Mouse (Mus musculus) fat pad, adult 2 months (tissue): ENCODE measurements around the gene Nqo1.

Experiments used
- DNase-seq: peaks from one replicate; pipeline ENCODE4 v3.0.0-alpha.2; 2011; ENCODE audit warnings: low read depth, low spot score; ENCODE audit errors: extremely low read depth

The Nqo1 gene

DNA sequence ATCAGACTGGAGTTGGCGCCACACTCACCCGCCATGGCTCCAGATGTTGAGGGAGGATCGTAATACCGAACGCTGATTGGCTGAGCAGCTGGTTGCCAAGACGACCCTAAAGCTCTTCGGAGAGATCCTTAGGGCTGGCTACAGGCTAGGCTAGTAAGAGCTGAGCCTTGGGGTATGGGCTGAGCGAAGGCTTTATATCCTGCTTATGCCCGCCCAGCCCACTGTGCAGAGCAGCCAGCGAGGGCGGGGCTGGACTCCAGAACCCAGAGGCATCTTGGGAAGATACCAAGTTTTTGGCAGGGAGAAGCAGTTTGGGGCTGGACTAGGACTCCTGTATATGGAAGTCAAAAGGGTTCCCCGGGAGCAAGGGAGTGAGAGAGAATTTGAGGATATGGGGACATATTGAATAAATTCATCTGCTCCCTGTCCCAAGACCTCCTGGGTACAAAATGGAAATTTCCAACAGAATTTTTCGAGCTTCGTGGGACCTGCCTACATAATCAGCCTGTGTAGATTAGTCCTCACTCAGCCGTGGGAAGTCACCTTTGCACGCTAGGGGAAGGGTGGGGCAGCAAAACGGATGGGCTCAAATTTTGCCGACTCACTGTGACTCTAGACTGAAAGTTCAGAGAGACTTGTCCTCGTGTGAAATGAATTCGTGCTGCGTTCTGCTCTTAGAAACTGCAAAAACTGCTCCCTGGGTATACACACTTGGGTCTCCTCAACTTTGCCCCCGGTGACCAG lies at the start of gene Nqo1:
Gene Nqo1 (minus strand): TSS at position 169 of the 744 bp plus-strand sequence.
- no peak for DNase-seq

DNA sequence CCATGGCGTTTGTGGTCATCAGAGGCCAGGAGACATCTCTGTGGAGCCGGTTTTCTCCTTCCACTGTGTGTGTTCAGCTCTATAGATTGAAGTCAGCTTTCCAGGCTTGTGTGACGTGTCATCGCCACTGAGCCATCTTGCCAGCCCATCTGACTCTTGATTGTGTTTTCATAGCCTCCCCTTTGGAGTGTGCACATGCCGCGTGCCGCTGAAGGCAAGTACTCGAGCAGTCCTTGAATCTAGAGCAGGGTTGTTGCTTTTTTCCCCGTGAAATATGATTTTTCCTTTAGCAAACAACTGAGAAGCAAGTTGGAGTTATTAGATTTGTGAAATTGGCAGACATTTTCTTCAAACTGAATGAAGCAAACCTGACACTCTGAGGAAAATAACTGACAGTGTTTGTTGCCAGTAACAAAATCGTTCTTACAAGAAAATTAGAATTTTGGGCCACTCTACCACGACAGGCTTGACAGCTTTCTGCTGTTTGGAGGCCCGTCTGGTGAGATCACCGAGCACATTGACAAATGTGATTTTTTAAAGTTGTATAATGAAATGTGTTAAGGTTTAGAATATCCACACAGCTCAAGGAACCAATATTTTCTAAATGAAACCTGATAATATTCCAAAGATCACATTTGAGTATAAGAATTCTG lies 48.5 kb upstream of the Nqo1 start:
- no peak for DNase-seq

DNA sequence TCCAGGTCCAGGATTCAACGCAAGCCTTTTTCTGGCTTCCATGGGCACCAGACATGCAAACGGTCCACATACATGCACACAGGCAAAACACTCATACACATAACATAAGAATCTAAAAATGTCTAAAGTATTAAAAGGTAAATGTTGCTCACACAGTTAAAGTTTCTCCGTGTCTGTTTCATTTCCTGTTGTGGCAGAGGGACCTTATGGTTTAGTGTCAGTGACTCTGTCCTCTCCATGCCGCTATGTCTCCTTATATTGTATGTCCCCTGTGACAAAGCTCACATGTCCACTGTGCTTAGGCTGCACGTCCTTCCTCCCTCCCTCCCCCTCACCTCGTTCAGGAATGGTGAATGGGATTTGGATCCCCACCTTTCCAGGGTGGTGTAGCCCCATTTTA lies 46.6 kb upstream of the Nqo1 start:
- no peak for DNase-seq

DNA sequence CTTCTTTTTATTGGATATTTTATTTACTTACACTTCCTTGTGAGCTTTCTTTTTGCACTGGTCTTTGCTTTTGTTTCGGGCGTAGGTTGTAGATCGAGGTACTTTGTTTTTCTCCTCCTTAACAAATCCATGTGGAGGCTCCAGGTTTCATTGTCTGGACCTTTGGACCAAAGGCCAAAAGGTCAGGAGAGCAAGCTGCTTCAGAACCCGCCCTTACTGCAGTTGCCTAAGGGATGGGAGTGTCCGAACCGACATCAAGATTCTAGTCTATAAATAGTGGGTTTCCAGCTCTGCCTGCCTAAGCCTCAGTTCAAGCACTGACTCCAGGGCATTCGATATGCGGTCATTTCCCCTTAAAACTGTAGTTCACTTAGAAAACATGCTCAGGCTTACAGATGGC lies 46.1 kb upstream of the Nqo1 start:
- no peak for DNase-seq

DNA sequence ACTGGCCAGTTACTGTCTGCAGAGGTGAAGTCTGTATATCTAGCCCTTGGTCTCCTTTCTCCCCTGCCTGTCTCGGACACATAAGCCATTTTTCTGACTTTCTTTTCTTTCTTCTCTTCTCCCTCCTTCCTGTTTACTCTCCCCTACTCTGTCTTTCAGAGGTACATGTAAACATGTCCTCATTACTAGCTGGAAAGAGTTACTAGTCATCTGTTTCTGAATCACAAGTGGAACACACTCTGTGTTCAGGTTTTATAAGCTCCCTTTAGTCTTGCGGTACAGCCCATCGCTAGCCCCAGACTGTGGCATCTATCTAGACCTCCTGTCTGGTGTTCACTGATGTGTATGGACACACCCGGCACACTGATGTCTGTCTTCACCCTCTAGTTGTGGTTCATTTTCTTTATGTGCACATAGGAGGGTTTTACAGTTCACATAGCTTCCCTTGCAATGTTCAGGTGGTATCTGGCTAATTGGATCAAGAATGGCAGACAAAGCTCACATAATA lies 45.4 kb upstream of the Nqo1 start:
- no peak for DNase-seq

DNA sequence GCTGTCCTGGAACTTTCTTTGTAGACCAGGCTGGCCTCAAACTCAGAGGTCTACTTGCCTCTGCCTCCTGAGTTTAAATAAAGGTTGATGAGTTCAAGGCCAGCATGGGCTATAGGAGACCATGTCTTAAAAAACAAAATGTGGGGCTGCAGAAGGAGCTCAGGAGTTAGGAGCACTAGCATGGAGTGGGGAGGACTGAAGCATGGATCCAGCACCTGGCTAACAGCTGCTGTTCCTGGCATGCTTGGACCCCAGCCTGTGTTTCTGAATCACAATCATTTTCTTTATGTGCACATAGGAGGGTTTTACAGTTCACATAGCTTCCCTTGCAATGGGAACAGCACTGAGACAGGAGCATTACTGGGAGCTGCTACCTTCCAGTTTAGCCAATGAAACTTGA lies 44.7 kb upstream of the Nqo1 start:
- DNase-seq, result no peak

DNA sequence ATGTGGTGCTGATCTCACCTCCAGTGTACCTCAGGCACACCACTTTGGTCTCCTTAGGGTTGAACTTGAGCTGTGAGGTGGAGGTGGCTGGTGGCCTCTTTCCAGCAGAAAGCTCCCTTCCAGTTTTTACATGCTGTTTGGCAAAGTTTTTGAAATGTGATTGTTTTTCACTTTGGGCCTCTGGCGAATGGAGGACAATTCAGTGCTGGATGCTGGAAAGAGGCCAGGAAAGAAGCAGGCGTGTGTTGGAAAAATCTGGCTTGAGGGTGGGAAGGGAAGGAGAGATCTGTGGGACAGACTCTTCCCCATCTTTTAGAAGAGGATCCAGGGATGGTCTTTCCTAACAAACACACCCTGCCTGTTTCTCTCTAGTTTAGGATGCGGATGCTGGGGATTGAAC lies 41.6 kb upstream of the Nqo1 start:
- no peak for DNase-seq

DNA sequence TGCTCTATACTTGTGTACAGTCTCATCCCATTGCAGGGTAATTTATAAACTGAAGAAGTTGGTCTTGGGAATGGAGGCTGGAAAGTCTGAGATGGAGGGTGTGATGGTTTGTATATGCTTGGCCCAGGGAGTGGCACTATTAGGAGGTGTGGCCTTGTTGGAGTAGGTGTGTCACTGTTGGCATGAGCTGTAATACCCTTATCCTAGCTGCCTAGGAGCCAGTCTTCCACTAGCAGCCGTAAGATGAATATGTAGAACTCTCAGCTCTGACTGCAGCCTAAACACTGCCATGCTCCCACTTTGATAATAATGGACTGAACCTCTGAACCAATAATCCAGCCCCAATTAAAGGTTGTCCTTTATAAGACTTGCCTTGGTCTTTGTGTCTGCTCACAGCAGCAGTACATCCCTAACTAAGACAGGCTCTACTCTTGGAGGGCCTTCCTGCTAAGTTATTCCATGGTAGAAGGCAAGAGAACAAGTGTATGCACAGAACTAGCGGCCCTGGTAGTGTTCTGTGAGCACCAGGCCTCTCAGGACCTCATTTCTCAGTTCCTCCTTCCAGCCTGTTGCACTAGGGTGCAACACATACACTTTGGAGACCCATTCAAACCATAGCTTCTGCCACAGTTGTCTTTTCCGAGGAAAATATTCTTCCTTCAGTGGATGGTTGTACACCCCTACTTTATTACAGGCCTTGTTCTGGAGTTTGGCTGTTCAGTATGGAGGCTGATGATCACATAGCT lies 37.0 kb upstream of the Nqo1 start:
- DNase-seq, result no peak

DNA sequence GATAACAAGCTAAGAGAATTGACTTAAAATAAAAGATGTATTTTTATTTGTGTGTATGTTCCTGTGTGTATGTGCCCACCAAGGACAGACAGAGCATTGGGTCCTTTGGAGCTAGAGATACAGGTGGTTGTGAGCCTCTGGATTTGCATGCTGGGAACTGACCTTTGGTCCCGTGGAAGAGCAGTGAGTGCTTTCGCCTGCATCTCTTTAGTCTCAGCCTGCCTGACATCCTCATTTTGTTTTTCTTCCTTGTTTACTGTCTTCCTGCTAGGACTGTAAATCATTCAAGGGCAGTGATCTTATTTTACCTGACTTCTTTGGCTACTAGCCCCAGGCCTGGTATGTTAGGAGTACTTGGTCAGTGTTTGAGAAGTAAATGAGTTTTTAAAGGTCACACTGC lies 34.7 kb upstream of the Nqo1 start:
- no peak for DNase-seq

DNA sequence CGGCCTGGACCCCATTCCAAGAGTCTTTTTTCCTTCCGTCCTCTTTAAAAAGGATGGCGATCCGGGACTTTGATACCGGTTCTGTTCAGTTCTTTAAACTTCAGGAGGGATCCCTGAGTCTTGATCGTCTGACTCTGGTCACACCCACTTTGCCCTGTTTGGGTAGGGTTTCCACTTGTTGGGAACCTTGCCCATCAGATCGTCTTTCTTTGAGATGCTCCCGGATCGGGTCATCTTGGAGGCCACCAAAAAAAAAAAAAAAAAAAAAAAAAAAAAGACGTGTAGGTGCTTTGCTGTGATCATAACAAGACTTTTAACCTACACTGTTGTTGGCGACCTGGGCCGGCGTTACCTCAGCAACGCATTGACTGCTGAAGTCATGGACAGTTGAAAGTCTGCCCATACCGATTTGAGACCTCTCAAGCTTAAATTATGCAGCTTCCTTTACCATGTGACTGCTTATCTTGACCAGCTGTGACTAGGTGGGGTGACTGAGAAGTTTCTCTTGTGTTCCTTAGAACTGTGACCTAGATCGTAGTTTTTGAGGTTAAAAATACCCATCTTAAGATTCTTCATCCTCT lies 33.9 kb upstream of the Nqo1 start:
- DNase-seq, result no peak

DNA sequence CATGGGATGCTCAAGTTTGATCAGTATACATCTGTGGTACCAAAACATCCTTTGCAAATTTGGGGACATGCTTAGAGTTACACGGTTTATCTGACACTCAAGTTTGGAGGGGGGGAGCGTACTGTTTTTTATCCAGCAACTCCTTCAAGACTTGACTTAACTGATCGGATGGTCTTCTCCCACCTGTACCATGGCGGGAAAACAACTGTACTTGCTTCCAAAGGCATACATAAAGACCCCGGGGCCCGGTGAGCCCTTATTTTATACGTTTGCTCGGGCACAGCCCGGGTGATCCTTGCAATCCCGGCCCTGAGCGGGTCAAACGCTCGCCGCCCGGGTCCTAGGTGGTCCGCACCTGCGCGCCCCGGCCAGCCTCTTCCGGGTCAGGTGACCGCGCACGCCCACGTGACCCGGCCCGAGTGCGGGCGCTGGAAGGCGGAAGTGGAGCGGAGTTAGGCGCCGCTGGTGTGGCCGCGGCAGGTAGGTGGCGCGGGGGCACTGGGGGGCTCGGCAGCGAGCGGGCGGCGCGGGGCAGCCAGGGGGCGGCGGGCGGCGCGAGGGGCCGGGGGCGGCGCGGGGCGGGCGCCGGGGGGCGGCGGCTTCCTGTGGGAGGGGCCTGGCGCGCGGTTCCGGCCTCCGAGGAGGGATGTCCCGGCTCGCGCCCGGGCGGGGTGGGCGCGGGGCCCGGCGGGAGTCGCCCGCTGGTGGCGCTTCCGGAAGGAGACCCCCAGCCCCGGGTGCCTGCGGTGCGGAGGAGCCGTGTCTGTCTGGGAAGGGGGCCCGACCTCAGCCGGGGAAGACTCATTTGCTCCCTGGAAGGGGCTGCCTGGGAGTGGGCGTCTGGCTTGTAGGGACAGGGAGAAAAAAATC lies 33.2 kb upstream of the Nqo1 start, which contains the start of gene Wwp2:
Gene Wwp2 (plus strand): TSS at position 404 of the 870 bp plus-strand sequence.
- no peak for DNase-seq

DNA sequence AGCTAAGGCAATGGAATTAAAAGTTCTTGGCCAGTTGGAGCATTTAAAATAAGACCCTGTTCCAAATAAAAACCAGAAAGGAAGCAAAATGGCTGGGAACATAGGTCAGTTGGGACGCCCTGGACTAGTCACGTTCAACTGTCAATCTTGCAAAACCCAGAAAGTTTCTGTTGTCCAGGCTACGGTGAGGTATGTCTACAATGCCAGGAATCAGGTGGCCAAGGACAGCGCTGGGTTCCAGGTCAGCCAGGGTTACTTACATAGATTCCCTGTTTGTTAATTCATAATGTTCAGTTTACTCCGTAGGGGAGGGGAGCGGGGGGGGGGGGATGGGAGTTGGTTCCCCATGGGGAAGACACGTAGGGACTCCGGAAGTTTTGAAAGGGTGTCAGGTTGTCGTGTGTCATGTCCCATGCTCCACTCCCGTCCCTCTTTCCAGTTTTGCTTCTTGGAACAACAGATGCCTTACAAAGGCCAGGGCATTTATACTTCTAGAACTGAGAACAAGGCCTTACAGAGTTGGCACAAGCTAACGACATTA lies 32.5 kb upstream of the Nqo1 start:
- no peak for DNase-seq

DNA sequence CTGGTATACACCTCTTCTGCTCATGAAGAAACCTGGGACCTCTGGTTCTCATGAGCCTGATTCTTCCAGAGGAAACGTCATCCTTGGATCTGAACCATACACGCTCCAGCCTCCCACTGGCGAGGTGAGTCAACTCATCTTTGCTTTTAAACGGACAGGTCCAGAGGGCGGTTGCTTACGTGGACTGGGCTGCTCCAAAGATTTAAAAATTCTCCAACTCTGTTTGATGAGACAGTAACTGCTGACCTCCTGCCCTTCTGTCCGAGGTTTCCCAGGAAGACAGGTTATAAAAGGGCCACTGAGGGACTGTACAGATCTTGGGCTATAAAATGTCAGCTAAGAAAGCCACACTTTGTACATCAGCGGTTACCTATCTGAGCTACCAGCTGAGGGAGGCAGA lies 27.8 kb upstream of the Nqo1 start:
- DNase-seq, result no peak

DNA sequence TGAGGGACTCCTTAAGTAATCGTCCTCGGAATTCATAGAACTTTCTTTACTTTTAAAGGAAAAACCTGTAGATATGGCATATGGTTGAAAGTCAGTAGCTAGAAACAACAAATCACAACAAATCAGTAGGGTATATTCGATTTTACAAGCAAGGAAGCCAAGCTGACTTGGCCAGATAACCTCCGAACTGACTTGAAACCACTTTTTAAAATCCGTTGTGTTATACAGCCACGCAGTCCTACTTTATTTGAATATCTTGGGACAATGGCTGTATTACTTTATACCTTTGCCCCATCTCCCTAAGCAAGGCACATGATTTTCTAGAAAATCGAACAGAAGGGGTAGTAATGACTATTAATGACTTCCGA lies 22.2 kb upstream of the Nqo1 start:
- DNase-seq, result no peak

DNA sequence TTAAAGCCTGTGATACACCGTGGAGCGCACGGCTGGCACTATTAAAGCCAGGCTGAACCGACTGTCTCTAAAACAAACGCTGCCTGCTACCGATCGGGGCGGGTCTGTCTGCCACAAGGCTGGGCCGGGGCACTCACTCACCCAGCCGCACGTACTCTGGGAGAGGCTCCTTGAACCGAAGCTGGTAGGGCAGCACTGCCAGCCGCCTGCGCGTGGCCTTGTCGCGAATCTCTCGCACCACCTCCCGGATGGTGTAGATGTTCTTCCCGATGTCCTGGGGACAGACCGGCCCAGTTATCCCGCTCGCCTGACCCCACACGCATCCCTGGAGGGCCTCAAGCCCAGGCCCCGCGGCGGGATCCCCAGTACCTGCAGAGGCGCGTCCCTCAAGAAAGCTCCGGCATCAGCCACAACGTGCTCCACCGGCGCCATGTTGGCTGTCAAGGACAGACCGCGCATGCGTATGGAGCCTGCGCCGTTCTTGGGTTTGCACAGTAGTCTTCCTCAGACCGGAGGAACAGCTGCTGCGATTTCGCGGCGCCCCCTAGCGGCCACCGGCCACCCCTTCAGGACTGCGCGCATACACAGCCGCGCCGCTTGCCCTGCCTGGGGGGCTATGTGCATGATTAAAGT lies 21.7 kb upstream of the Nqo1 start, which contains the start of gene Nob1:
Gene Nob1 (minus strand): TSS at position 455 of the 633 bp plus-strand sequence.
- no peak for DNase-seq

DNA sequence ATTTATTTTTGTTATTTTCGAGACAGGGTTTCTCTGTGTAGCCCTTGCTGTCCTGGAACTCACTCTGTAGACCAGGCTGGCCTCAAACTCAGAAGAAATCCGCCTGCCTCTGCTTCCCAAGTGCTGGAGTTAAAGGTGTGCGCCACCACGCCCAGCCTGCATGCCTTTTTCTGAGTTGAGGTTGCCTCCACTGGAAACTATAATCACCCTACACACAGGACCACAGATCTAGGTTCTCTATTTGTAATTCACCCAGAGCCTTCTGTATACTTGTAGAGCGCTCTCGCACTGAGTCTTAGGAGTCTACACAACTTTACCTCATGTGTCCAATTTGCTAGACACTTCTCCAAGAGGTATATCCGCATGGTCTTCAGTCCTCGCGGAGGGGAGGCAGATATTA lies 21.2 kb upstream of the Nqo1 start:
- no peak for DNase-seq

DNA sequence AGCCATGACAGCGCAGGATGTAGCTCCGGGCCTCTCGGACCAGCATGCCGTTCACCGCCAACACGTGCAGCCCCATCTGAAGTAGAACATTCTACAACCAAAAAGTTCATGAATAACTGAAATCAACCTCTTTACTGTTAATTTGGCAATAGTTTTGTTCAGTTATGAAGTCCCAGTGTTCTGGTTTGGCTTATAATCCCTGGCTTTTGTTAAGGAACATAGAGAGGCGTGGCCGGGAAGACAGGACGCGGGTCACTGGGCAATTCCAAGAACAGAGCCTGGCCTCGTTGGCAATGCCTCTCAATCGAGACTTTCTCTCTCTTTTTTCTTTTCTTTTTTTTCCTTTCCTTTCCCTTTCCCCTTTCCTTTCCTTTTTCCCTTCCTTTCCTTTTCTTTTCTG lies 14.0 kb upstream of the Nqo1 start:
- no peak for DNase-seq

DNA sequence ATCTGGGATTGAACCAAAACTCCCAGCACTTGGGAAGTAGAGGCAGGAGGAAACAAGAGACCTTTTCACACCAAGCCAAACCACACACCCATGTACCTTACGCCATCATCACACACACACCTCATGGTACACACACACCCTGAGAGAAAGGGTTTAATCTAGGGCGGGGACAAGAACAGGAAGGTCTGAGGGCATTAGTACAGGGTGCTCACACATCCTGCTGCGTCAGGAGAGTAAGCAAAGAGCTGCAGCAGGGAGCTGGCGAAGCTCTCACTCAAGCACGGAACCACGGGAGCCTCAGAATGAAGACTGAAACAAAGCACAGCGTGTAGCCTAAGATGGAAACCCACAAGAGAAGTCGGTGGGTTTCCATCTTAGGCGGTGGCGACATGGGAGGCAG lies 10.9 kb upstream of the Nqo1 start:
- DNase-seq, result no peak

DNA sequence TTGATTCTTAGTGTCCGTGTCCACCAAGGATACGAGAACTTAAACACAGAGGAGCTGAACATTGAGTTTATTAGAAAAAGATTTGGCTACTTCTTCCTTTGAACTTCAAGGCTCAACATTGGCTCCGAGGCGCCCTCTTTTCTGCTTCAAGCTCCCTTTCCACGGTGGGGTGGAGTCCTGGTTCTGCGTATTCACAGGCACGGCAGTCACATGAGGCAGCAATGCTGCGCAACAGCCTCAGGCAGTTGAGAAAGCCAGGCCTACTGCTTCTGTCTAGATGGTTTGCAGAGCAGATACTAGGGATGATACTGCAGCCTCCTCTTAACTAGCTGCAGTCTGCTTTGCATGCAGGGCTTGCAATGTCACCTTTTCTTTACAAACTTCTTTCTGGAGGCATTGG lies 9.5 kb upstream of the Nqo1 start:
- DNase-seq, result no peak

DNA sequence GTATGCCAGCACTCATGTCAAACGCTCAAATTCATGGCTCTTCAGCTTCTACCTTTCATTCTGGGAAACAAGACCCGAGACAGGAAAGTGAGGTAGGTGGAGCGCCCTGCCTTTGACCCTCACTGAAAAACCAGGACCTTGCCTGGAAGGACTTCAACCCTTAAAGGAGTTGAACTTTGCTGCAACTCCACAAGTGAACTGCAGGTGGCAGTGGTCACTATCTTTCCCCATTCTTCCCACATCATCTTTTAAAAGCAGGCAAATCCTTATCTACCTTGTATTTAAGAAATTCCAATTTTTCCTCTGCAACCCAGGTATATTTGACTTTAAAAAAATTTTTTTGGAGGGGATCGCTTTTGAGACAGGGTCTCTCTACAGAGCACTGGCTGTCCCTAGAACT lies 8.4 kb upstream of the Nqo1 start:
- DNase-seq, result no peak
